Mouse (Mus musculus) limb, embryonic 15.5 days (tissue): Measurements from ENCODE around the gene Pfkfb3. TPM values are rescaled to one million over a fixed set of nuclear protein-coding genes. Genes with fewer than 3 reads are reported as not detected.

Source experiments
- ATAC-seq: fragments of 200-750 bp; cut with Nextera tagmentation; 2 replicates; pipeline ENCODE4 v1.8.0; 2017; ENCODE audit warnings: low read depth, moderate TSS enrichment; ENCODE audit not compliant: insufficient number of reproducible peaks, low FRiP score, low TSS enrichment
- H3K27ac ChIP-seq: fragments of 300-500 bp; sonication (generic); 2 replicates; pipeline ENCODE4 v1.5.1; 2015; ENCODE audit warnings: moderate library complexity, mild to moderate bottlenecking, inconsistent platforms
- H3K27me3 ChIP-seq: fragments of 300-500 bp; sonication (generic); 2 replicates; pipeline ENCODE4 v1.6.1; 2015; ENCODE audit warnings: inconsistent platforms
- H3K36me3 ChIP-seq: fragments of 300-500 bp; sonication (generic); 2 replicates; pipeline ENCODE4 v1.6.1; 2015; ENCODE audit warnings: inconsistent platforms
- H3K4me1 ChIP-seq: fragments of 300-500 bp; sonication (generic); 2 replicates; pipeline ENCODE4 v1.6.1; 2015; ENCODE audit warnings: inconsistent platforms
- H3K4me2 ChIP-seq: fragments of 300-500 bp; sonication (generic); 2 replicates; pipeline ENCODE4 v1.6.1; 2015; ENCODE audit warnings: mild to moderate bottlenecking, inconsistent platforms
- H3K4me3 ChIP-seq: fragments of 300-500 bp; sonication (generic); 2 replicates; pipeline ENCODE4 v1.5.1; 2015; ENCODE audit warnings: mild to moderate bottlenecking, inconsistent platforms
- H3K9ac ChIP-seq: fragments of 300-500 bp; sonication (generic); 2 replicates; pipeline ENCODE4 v1.6.1; 2015; ENCODE audit warnings: inconsistent platforms
- H3K9me3 ChIP-seq: fragments of 300-500 bp; sonication (generic); 2 replicates; pipeline ENCODE4 v1.6.1; 2016; ENCODE audit warnings: inconsistent platforms
- WGBS: fragments of 180-500 bp; shearing (Covaris S2); methylation state at CpG from one replicate; pipeline ENCODE4 v1.1.7; 2015; 5-methylcytosine and 5-hydroxymethylcytosine counted together
- polyA plus RNA-seq: library from polyadenylated mRNA; unstranded; fragments of >200 nt; fragmentation: Nextera tagmentation; extraction: Ambion mirVana; gene quantifications from 2 replicates; pipeline ENCODE4 v1.2.1, GENCODE M21; 2015

Gene Pfkfb3
- polyA plus RNA-seq, 1 experiment from 2014 or later = 18.8 TPM

GRCm38 (mm10) chr2:11567781-11568362 lies 14.0 kb upstream of the Pfkfb3 start:
- Histone ChIP-seq H3K4me2 (no peak overlapping the region), H3K4me1 (no peaks in the 10 kb centered on the region), H3K36me3 (no peaks in the 10 kb centered on the region), H3K9me3 (no peaks in the 10 kb centered on the region), H3K27ac (no peak overlapping the region), H3K4me3 (no peak overlapping the region), H3K9ac (no peak overlapping the region), H3K27me3 (no peaks in the 10 kb centered on the region)
- ATAC-seq = no peak
- 66% methylated on average over 4 of the region's 4 CpGs for WGBS

GRCm38 (mm10) chr2:11566898-11567297 lies 13.0 kb upstream of the Pfkfb3 start:
- no peak for ATAC-seq
- Histone ChIP-seq H3K9me3 (no peaks in the 10 kb centered on the region), H3K27ac (no peak overlapping the region), H3K4me1 (no peaks in the 10 kb centered on the region), H3K4me2 (no peak overlapping the region), H3K27me3 (no peaks in the 10 kb centered on the region), H3K36me3 (no peaks in the 10 kb centered on the region), H3K9ac (no peak overlapping the region), H3K4me3 (no peak overlapping the region)
- WGBS = 85% methylated on average over 3 of the region's 3 CpGs

DNA sequence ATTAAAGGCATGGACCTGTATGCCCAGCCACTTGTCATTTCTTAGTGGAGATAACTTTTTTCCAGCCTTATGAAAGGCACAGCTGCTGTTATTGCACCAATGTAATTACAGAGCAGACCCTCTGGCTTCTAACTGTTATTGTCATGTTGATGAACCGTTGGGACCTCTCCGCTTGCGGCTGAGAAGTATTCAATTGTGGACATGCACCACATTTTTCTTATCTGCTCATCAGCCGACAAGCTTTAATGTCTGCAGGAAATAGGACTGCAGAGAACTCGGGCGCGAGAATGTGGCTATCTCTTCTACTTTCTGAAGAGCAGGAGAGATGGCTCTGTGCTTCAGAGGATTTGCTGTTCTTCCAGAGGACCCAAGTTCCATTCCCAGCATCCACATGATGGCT lies 12.4 kb upstream of the Pfkfb3 start:
- H3K9ac ChIP-seq = no peak overlapping the region
- no peak overlapping the region for H3K27ac ChIP-seq

DNA sequence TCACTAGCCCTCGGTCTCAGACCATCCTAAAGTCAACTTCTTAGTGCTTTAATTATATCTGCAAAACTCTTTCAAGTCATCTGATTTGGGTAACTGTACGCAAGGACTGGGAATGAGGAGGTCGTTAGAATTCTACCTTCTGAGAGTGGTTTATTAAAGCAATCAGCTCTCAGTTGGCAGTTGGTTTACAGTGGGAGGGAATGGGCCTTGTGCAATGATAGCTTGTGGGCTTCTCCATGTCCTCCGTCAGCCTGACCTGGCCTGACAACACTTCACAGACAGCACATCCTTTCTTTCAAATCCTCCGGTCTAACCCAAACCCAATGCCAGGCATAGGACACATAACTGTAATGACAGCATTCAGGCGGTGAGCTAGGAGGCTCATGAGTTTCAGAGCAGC lies 10.9 kb upstream of the Pfkfb3 start:
- no peak overlapping the region for H3K27ac ChIP-seq
- H3K27me3 ChIP-seq = no peaks in the 10 kb centered on the region
- no peak overlapping the region for H3K4me3 ChIP-seq
- no peak for ATAC-seq
- H3K36me3 ChIP-seq = no peaks in the 10 kb centered on the region
- H3K4me2 ChIP-seq = no peak overlapping the region
- no peaks in the 10 kb centered on the region for H3K9me3 ChIP-seq
- 72% methylated on average over 6 of the region's 6 CpGs for WGBS
- no peak overlapping the region for H3K9ac ChIP-seq
- H3K4me1 ChIP-seq = no peaks in the 10 kb centered on the region

More for the DNA sequence above, 12.4 kb upstream of the Pfkfb3 start:
- H3K4me3 ChIP-seq = no peak overlapping the region
- H3K4me1 ChIP-seq = no peaks in the 10 kb centered on the region
- no peak for ATAC-seq
- no peaks in the 10 kb centered on the region for H3K27me3 ChIP-seq
- H3K9me3 ChIP-seq = no peaks in the 10 kb centered on the region
- no peak overlapping the region for H3K4me2 ChIP-seq
- H3K36me3 ChIP-seq = no peaks in the 10 kb centered on the region
- WGBS = 78% methylated on average over 7 of the region's 7 CpGs

DNA sequence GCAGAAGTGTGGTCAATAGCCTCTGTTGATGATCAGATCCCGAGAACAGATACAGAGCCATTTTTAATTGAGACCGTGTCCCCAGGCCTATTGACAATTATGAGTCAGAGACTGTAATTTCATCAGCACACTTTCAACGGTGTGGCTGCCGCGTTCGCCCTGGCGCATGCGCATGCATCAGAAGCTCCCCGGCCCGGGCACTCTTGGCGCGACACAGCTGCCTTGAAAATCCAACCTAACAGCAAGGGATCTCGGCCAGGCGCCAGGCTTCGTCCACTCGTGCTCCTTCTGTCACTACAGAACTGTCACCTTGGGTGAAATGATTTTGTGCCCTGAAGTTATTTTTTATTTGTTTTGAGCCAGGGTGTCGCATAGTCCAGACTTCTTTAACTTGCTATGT lies 9.4 kb upstream of the Pfkfb3 start:
- 90% methylated on average over 17 of the region's 17 CpGs for WGBS
- no peak overlapping the region for H3K4me2 ChIP-seq
- H3K4me1 ChIP-seq = no peaks in the 10 kb centered on the region
- no peak overlapping the region for H3K4me3 ChIP-seq
- no peak for ATAC-seq
- H3K27me3 ChIP-seq = no peaks in the 10 kb centered on the region
- no peak overlapping the region for H3K27ac ChIP-seq
- H3K9me3 ChIP-seq = no peaks in the 10 kb centered on the region
- H3K9ac ChIP-seq = no peak overlapping the region
- no peaks in the 10 kb centered on the region for H3K36me3 ChIP-seq

DNA sequence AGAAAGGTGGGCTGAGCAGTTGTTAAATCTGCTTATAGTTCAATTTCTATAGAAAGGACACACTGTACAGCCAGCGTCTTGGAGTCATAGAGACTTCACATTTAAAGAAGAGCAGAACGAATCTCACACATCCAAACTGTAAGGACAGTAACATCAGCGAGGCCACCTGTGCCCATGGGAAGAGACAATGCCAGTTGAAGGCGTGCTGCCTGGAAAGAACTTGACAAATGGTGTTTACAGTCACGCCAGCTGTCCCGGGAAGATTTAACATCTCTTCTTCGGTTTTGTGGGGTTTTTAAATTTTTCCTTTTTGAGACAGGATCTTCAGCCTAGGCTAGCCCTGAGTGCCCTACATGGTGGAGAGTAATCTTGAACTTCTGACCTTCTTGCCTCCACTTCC lies 4.8 kb upstream of the Pfkfb3 start:
- no peaks in the 10 kb centered on the region for H3K36me3 ChIP-seq
- H3K4me1 ChIP-seq = 0 out of 2 replicates have a peak, but pooled peaks cover 3% of the 10 kb centered on the region
- no peaks in the 10 kb centered on the region for H3K9me3 ChIP-seq
- no peak overlapping the region for H3K4me2 ChIP-seq
- H3K27me3 ChIP-seq = peaks cover 8% of the 10 kb centered on the region
- no peak for ATAC-seq
- no peak overlapping the region for H3K4me3 ChIP-seq
- H3K9ac ChIP-seq = no peak overlapping the region
- H3K27ac ChIP-seq = no peak overlapping the region
- WGBS = 81% methylated on average over 7 of the region's 7 CpGs

DNA sequence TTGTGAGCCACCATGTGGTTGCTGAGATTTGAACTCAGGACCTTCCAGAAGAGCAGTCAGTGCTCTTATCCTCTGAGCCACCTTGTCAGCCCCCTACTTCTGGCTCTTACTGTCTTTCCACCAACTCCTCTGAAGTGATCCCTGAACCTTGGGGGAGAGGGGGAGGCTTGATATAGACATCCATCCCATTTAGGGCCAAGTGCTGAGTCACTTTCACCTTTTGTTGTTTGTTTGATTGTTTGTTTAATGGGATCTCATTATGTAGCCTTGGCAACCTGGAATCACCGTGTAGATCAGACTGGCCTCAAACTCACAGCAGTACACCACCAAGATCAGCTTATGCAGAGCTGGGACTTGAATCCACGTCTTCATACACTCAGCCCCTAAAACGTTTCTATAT lies 3.4 kb upstream of the Pfkfb3 start:
- no peak for ATAC-seq
- Histone ChIP-seq H3K36me3 (no peaks in the 10 kb centered on the region), H3K4me1 (peaks cover 17% of the 10 kb centered on the region), H3K4me2 (no peak overlapping the region), H3K27ac (no peak overlapping the region), H3K4me3 (no peak overlapping the region), H3K9me3 (no peaks in the 10 kb centered on the region), H3K9ac (no peak overlapping the region), H3K27me3 (peaks cover 20% of the 10 kb centered on the region)
- WGBS = 65% methylated on average over 3 of the region's 3 CpGs

- Histone ChIP-seq H3K4me2 (no peak overlapping the region), H3K27ac (no peak overlapping the region), H3K9ac (no peak overlapping the region), H3K27me3 (peaks cover 22% of the 10 kb centered on the region), H3K4me1 (peaks cover 18% of the 10 kb centered on the region), H3K9me3 (no peaks in the 10 kb centered on the region), H3K4me3 (no peak overlapping the region), H3K36me3 (no peaks in the 10 kb centered on the region)
- 50% methylated on average over 6 of the region's 6 CpGs for WGBS
- no peak for ATAC-seq
Observed at GRCm38 (mm10) chr2:11555316-11555715, 1.4 kb upstream of the Pfkfb3 start.

DNA sequence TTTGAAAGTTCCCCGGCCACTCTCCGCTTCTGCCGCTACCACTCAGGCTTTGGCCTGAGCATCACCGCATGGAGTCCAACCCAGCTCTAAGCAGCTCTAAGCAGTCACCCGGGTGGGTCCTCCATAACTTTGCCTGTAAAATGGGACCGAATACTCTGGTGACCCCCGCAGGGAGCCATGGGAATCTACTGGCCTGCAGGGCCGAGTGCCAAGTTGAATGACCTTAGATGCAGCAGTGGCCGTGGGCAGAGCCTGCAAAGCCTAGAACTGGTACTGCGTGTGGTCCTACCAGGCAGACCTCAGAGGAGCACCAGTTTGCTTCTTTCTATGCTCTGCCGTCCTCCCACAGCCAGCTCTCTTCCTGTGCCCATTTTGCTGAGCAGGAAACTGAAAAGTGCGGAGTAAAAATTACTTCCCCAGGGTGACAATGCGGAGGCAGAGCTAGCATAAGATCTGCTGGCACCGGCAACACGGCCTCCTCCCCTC lies 868 bp downstream of the Pfkfb3 start:
- Histone ChIP-seq H3K9ac (no peak overlapping the region; the same call in 1 of the 2 replicates), H3K27me3 (peaks cover 22% of the 10 kb centered on the region), H3K4me2 (peak overlapping the region; percentile 96), H3K9me3 (no peaks in the 10 kb centered on the region), H3K4me1 (peaks cover 18% of the 10 kb centered on the region), H3K36me3 (no peaks in the 10 kb centered on the region), H3K4me3 (peak overlapping the region; percentile 55), H3K27ac (no peak overlapping the region)
- WGBS = 6% methylated on average over 15 of the region's 15 CpGs
- peak; percentile 15; the same call in 1 of the 2 replicates for ATAC-seq

GRCm38 (mm10) chr2:11552297-11552821 lies 1.5 kb downstream of the Pfkfb3 start:
- 7% methylated on average over 9 of the region's 9 CpGs for WGBS
- Histone ChIP-seq H3K4me2 (peak overlapping the region; percentile 96), H3K9ac (no peak overlapping the region), H3K4me1 (peaks cover 18% of the 10 kb centered on the region), H3K9me3 (no peaks in the 10 kb centered on the region), H3K27me3 (peaks cover 22% of the 10 kb centered on the region), H3K36me3 (no peaks in the 10 kb centered on the region), H3K27ac (no peak overlapping the region), H3K4me3 (peak overlapping the region; percentile 55; the same call in 1 of the 2 replicates)
- no peak for ATAC-seq

DNA sequence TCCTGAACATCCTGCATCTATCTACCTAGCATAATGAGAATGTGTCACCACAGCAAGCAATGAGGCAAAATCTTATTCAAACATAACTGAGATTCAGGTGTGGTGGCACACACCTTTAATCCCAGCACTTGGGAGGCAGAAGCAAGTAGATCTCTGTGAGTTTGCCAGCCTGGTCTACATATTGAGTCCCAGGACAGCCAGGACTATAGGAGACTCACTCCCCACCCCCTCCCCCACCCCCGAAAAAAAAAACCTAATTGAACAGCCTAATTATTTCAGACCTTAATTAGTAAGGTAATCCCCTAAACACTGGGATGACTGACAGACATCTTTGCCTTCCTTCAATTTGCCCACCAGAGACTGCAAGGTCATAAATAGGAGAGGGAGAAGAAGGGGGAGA lies 2.2 kb downstream of the Pfkfb3 start:
- Histone ChIP-seq H3K27me3 (peaks cover 22% of the 10 kb centered on the region), H3K4me3 (no peak overlapping the region), H3K4me2 (no peak overlapping the region), H3K9ac (no peak overlapping the region), H3K4me1 (peaks cover 18% of the 10 kb centered on the region), H3K36me3 (no peaks in the 10 kb centered on the region), H3K9me3 (no peaks in the 10 kb centered on the region), H3K27ac (no peak overlapping the region)
- 28% methylated on average over 1 of the region's 1 CpGs for WGBS
- no peak for ATAC-seq

GRCm38 (mm10) chr2:11548508-11548907 lies 5.4 kb downstream of the Pfkfb3 start:
- 84% methylated on average over 10 of the region's 10 CpGs for WGBS
- Histone ChIP-seq H3K27me3 (peaks cover 13% of the 10 kb centered on the region; the same call in 1 of the 2 replicates), H3K36me3 (no peaks in the 10 kb centered on the region), H3K27ac (no peak overlapping the region), H3K4me1 (peaks cover 13% of the 10 kb centered on the region), H3K4me2 (no peak overlapping the region), H3K9ac (no peak overlapping the region), H3K4me3 (no peak overlapping the region), H3K9me3 (no peaks in the 10 kb centered on the region)
- no peak for ATAC-seq
